Mouse (Mus musculus): Measurements from ENCODE around the gene Rasgrp3. TPM values are rescaled to one million over a fixed set of nuclear protein-coding genes. Genes with fewer than 3 reads are reported as not detected.

The Rasgrp3 gene
- polyA plus RNA-seq, 1 experiment from 2014 or later, result 32.1 TPM

DNA sequence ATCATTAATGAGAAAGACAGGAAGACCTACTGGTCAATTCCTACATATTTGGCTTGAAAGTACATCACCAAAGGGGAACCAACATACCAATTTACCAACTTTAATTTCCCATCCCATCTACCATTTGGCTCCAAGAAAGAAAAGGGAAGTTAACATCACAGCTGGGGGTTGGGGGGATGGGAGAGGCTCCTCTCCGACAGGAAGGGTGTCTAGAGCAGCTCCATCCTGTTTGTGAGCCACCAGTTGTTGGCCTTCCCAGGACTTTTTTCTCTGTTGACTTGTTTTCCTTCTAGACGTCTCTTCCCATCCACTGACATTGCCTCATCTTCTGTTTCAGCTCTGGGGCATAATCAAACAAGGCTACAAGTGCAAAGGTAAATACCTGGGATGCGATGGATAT is 88.1 kb downstream of the Rasgrp3 start:
- Histone ChIP-seq H3K27ac (ENCODE audit: low read length) (no peak overlapping the region), H3K9me3 (ENCODE audit: low read length) (no peaks in the 10 kb centered on the region), H3K4me3 (ENCODE audit: low read depth, low read length) (no peak overlapping the region), H3K9ac (replicated peaks; ENCODE audit: low read depth) (no peak overlapping the region), H3K4me1 (ENCODE audit: insufficient read depth, low read depth, low read length) (no peaks in the 10 kb centered on the region; the same call in 1 of the 2 replicates), H3K27me3 (replicated peaks; ENCODE audit: insufficient read depth, low read length) (no peaks in the 10 kb centered on the region), H3K36me3 (ENCODE audit: insufficient read depth, low read length) (no peaks in the 10 kb centered on the region), H3K4me2 (replicated peaks; ENCODE audit: low read depth, low read length) (no peak overlapping the region)
- TF ChIP-seq EP300 (IDR thresholded peaks at IDR 0.05) (peak; percentile 51; the same call in 1 of the 2 replicates), CTCF (IDR thresholded peaks at IDR 0.05) (no peak)
- peak; percentile 19 for DNase-seq (ENCODE audit: low spot score)
- WGBS, result 46% methylated on average over 3 of the region's 3 CpGs
- peak; percentile 28; the same call in 1 of the 2 replicates for ATAC-seq

DNA sequence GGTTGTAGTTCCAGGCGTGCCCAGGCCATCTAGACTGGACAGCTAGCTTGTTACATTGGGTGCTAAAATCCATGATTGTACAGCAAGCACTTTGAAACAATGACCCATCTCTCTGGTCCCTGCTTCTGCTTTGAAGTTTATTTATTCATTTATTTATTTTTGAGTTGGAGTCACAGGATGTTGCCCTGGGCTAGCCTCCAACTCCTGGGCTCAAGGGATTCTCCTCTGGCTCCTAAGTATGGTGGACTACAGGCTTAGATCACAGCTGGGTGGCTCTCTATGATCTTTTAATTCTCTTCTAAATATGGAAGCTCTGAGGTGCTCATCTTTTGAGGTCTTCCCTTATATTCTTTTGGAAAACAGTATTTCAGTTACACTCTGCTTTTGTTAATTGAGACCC is 90.7 kb downstream of the Rasgrp3 start:
- H3K36me3 ChIP-seq (ENCODE audit: insufficient read depth, low read length), result no peaks in the 10 kb centered on the region
- 83% methylated on average over 1 of the region's 1 CpGs for WGBS
- no peak overlapping the region for H3K27ac ChIP-seq (ENCODE audit: low read length)
- DNase-seq (ENCODE audit: low spot score) (no peak), ATAC-seq (no peak)
- no peaks in the 10 kb centered on the region; the same call in 1 of the 2 replicates for H3K4me1 ChIP-seq (ENCODE audit: insufficient read depth, low read depth, low read length)
- H3K9me3 ChIP-seq (ENCODE audit: low read length), result no peaks in the 10 kb centered on the region
- no peak overlapping the region for H3K4me3 ChIP-seq (ENCODE audit: low read depth, low read length)
- TF ChIP-seq EP300 (IDR thresholded peaks at IDR 0.05), result no peak
- no peak for TF ChIP-seq CTCF (IDR thresholded peaks at IDR 0.05)
- no peaks in the 10 kb centered on the region for H3K27me3 ChIP-seq (replicated peaks; ENCODE audit: insufficient read depth, low read length)
- no peak overlapping the region for H3K9ac ChIP-seq (replicated peaks; ENCODE audit: low read depth)
- no peak overlapping the region for H3K4me2 ChIP-seq (replicated peaks; ENCODE audit: low read depth, low read length)

DNA sequence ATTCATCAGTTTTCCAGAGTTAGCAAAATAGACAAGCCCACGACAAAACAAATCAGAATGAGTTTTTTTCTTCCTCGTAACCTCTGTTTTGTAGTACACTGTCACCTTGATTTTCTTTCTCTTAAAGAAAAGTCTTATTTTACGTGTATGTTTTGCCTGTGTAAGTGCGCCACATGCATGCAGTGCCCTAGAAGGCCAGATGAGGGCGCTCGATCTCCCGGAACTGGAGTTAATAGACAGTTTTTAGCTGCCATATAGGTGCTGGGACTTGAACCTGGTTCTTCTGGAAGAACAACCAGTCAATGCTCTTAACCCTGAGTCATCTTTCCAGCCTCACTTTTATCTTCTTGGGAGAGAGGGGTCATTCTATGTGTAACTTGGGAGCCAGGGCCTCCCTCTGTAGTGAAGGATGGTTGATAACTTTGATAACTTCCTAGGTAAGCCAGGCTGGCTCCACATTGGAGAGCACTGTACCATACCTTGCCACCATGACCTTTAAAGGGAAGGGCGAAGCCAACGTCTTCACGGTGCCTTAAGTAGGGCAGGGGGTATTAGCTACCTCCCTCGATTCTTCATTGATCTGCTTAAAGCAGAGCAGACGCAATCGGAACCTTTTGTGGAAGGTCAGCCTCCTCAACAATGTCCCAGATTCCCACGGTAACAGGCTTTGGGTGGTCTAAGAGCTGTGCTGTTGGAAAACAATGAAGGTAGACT is 93.7 kb downstream of the Rasgrp3 start:
- H3K27ac ChIP-seq (ENCODE audit: low read length), result no peak overlapping the region
- no peak overlapping the region for H3K4me3 ChIP-seq (ENCODE audit: low read depth, low read length)
- 95% methylated on average over 14 of the region's 14 CpGs for WGBS
- H3K9ac ChIP-seq (replicated peaks; ENCODE audit: low read depth), result no peak overlapping the region
- no peaks in the 10 kb centered on the region for H3K36me3 ChIP-seq (ENCODE audit: insufficient read depth, low read length)
- ATAC-seq (no peak), DNase-seq (ENCODE audit: low spot score) (no peak)
- no peaks in the 10 kb centered on the region for H3K9me3 ChIP-seq (ENCODE audit: low read length)
- H3K4me1 ChIP-seq (ENCODE audit: insufficient read depth, low read depth, low read length), result no peaks in the 10 kb centered on the region
- TF ChIP-seq CTCF (IDR thresholded peaks at IDR 0.05) (peak; percentile 27; the same call in 1 of the 2 replicates), EP300 (IDR thresholded peaks at IDR 0.05) (no peak)
- H3K27me3 ChIP-seq (replicated peaks; ENCODE audit: insufficient read depth, low read length), result no peaks in the 10 kb centered on the region
- H3K4me2 ChIP-seq (replicated peaks; ENCODE audit: low read depth, low read length), result no peak overlapping the region

DNA sequence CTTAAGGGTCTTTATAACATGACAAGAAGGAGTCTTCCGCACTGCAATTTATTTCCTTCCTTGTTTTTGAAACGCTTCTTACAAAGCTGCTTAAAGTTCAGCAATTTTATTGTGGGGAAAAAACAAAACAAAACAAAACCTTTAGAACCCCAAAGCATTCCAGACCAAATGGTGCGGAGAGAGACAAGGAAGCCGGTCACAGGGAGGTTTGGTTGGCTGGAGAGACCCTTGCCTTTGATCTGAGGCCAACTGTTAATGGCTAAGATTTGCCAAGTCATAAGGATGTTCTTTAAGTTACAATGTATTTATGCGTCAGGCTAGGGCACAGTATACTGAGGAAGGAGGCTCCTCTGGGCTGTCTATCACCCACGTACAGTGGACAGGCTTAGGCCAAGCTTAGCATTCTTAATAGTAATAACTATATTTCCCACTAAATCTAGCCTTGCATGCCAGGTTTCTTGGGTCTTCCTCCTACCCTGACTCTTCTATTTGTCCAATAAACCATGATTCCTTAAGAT is 96.8 kb downstream of the Rasgrp3 start:
- WGBS, result 66% methylated on average over 6 of the region's 6 CpGs
- Histone ChIP-seq H3K36me3 (ENCODE audit: insufficient read depth, low read length) (no peaks in the 10 kb centered on the region), H3K27ac (ENCODE audit: low read length) (no peak overlapping the region), H3K9me3 (ENCODE audit: low read length) (no peaks in the 10 kb centered on the region), H3K4me3 (ENCODE audit: low read depth, low read length) (no peak overlapping the region), H3K4me2 (replicated peaks; ENCODE audit: low read depth, low read length) (no peak overlapping the region), H3K4me1 (ENCODE audit: insufficient read depth, low read depth, low read length) (no peaks in the 10 kb centered on the region), H3K27me3 (replicated peaks; ENCODE audit: insufficient read depth, low read length) (no peaks in the 10 kb centered on the region), H3K9ac (replicated peaks; ENCODE audit: low read depth) (no peak overlapping the region)
- TF ChIP-seq CTCF (IDR thresholded peaks at IDR 0.05) (no peak), EP300 (IDR thresholded peaks at IDR 0.05) (no peak)
- DNase-seq (ENCODE audit: low spot score), result no peak
- ATAC-seq, result no peak

DNA sequence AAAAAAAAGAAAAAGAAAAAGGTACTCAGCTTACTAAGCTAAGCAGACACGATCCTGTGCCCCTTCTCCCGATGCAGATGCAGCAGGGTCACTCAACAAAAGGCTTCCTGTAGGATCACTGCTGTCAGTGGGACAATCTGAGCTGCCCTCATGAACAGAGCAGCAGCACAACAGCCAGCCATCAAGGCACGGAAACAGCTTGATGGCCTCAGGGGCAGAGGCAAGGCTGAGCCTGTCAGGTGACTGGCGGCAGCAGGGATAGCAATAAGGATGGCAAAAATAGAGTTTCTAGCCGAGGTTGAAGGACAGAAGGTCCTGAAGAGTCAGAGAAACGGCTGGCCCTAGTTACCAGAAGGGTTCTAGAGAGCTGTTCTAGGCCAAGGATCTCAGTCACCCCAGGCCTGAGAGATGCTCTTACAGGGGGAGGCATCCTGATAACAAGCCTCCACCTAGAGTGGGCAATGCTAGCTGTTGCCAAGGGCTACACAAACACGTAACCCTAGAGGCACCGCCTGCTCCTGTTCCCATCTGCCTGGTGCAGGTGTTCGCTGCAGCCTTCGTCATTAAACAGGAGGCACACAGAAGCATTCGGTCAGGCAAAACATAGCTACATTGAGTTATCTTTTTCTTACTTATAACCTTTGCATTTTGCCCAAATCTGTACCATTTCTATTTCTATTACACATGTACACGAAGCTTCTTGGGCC is 98.8 kb downstream of the Rasgrp3 start:
- Histone ChIP-seq H3K9ac (replicated peaks; ENCODE audit: low read depth) (no peak overlapping the region), H3K4me1 (ENCODE audit: insufficient read depth, low read depth, low read length) (no peaks in the 10 kb centered on the region), H3K27ac (ENCODE audit: low read length) (no peak overlapping the region), H3K36me3 (ENCODE audit: insufficient read depth, low read length) (no peaks in the 10 kb centered on the region), H3K9me3 (ENCODE audit: low read length) (no peaks in the 10 kb centered on the region), H3K4me3 (ENCODE audit: low read depth, low read length) (no peak overlapping the region), H3K27me3 (replicated peaks; ENCODE audit: insufficient read depth, low read length) (no peaks in the 10 kb centered on the region), H3K4me2 (replicated peaks; ENCODE audit: low read depth, low read length) (no peak overlapping the region)
- no peak for ATAC-seq
- TF ChIP-seq CTCF (IDR thresholded peaks at IDR 0.05), result no peak
- no peak for TF ChIP-seq EP300 (IDR thresholded peaks at IDR 0.05)
- DNase-seq (ENCODE audit: low spot score), result no peak
- 63% methylated on average over 12 of the region's 12 CpGs for WGBS

DNA sequence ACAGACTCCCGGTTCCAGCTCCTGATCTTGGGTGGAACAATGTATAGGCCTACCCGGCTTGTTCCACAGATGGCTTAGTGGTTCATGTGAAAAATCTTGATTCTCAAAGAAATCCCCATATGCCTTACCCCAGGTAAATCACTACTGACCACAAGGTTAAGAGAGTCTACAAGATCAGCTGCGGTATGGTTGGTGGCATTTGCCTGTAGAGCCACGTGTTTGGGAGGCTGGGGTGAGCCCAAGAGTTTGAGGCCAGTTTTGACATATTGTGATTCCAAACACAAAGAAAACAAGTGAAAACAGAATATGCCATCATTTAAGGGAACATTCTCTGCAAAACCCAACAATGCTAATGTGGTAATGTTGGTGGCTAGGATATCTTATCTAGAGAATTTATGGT is 99.9 kb downstream of the Rasgrp3 start:
- WGBS, result 88% methylated on average over 4 of the region's 4 CpGs
- Histone ChIP-seq H3K36me3 (ENCODE audit: insufficient read depth, low read length) (no peaks in the 10 kb centered on the region), H3K4me1 (ENCODE audit: insufficient read depth, low read depth, low read length) (no peaks in the 10 kb centered on the region), H3K4me3 (ENCODE audit: low read depth, low read length) (no peak overlapping the region), H3K27ac (ENCODE audit: low read length) (no peak overlapping the region), H3K27me3 (replicated peaks; ENCODE audit: insufficient read depth, low read length) (no peaks in the 10 kb centered on the region), H3K9ac (replicated peaks; ENCODE audit: low read depth) (no peak overlapping the region), H3K4me2 (replicated peaks; ENCODE audit: low read depth, low read length) (no peak overlapping the region), H3K9me3 (ENCODE audit: low read length) (no peaks in the 10 kb centered on the region)
- no peak for TF ChIP-seq CTCF (IDR thresholded peaks at IDR 0.05)
- TF ChIP-seq EP300 (IDR thresholded peaks at IDR 0.05), result no peak
- ATAC-seq, result no peak
- no peak for DNase-seq (ENCODE audit: low spot score)

Data from lung, postnatal 0 days (tissue).